Mouse (Mus musculus) retina, embryonic 14.5 days (tissue): Measurements from ENCODE around the gene Zc3h4.
"Not testable (repeated sequence)": the region's sequence is repeated elsewhere in the genome, so short reads cannot be mapped to it uniquely, and the experiment has no call there.

Experiments
- DNase-seq: peaks from one replicate; pipeline ENCODE4 v3.0.0-alpha.2; 2015; ENCODE audit warnings: low spot score

Zc3h4 gene

GRCm38 (mm10) chr7:16400689-16401611 is at the start of gene Zc3h4:
TSS of gene Zc3h4 (plus strand) at chr7:16400910.
- peak; percentile 89 for DNase-seq

GRCm38 (mm10) chr7:16355854-16356594 is 44.7 kb upstream of the Zc3h4 start:
- DNase-seq: no peak

GRCm38 (mm10) chr7:16357602-16358001 is 43.1 kb upstream of the Zc3h4 start:
- DNase-seq: no peak

GRCm38 (mm10) chr7:16364319-16364718 is 36.4 kb upstream of the Zc3h4 start:
- no peak for DNase-seq

DNA sequence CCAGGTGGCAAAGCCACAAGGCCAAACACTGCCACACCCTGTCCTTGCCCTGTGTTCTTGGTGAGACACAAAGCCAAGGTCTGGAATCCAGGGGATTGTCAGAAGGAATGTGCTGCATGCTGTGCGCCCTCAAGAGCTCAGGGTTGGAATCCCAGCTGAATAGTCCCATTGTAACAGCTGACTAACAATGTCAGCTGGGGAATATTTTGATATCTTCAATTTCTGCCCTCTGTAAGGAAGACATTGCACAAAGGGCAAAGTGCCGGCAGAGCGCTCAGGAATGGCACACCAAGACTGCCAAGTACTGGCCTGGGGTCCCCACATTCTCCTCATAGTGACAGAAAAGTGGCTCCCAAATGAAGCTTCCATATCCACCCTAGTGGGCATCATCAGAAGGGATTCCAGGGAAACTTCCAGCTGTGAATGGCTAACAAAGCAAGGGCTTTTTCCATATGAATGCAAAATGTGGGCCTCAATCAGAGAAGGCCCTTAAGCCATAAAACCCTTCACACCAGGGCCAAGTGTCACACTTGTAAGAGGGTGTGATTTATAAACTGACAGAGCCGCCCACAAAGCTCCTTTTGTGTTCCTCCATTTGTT is 35.7 kb upstream of the Zc3h4 start:
- DNase-seq: no peak

DNA sequence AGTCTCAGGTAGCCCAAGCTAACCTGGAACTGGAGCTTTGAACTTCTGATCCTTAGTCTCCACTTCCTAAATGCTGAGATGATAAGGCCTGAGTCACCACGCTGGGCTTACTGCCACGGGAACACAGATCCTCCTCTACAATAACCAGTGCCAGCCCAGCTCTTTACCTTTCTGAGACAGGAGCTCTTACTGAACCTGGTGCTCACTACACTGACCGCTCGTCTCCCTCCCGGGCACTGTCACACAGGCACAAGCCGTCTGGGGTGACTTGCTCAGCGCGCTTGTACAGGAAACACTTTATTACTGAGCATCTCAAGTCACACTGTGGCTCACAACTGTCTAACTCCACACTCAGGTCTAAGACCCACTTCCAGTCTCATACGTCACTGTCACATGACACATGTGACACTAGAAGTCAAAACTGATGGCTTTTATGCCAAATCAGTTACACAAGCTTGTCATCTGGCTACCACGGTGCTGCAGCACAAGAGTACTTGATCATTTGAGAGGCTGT is 34.5 kb upstream of the Zc3h4 start:
- DNase-seq: no peak

GRCm38 (mm10) chr7:16366669-16367068 is 34.0 kb upstream of the Zc3h4 start:
- no peak for DNase-seq

DNA sequence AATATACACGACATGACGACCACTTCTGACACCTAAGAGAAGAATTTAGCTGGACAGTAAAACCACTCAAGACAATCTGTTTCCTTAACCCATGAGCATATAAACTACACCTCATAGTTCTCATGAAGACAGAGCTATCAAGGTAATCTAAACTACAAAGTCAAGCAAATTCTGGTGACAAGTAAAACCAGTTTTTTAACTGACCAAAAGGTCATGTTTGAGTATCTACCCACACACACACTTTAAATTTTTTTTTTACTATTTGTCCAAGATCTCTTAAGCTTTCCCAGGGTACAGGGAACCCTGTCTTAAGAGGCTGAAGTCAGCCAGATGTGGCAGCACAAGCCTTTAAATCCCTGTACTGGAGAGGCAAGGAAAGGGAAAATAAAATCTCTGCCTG is 31.9 kb upstream of the Zc3h4 start:
- no peak for DNase-seq

DNA sequence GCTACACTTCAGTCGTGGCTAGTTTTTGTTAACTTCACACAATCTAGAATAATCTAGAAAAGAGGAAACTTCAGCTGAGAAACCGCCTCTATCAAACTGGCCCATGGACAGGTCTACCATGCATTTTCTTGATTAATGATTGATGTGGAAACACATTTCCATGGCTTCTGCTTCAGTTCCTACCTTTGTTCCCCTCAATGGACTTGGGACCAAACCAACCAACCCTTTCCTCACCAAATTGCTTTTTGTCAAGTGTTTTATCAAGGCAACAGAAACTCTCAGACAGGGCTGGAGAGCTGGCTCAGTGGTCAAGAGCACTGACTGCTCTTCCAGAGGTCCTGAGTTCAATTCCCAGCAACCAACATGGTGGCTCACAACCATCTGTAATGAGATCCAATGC is 30.1 kb upstream of the Zc3h4 start:
- no peak for DNase-seq

DNA sequence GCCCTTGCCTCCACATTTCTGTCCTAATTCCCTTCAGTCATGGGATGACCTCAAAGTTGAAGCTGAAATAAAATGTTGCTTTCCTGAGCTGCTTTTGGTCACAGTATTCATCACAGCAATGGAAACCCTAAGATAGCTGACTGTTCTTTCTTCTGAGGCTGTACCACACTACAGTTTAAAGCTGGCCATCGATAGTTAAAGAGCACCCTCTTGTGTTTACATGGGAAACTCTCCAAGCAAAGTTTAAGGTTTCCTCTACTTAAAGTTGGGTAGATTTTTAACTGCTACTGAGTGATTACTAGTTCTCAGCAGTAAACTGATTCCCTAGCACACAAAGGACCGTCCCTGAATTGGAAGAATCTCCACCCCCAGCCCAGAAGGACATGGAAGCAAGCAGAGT is 27.0 kb upstream of the Zc3h4 start:
- peak; percentile 39 for DNase-seq

DNA sequence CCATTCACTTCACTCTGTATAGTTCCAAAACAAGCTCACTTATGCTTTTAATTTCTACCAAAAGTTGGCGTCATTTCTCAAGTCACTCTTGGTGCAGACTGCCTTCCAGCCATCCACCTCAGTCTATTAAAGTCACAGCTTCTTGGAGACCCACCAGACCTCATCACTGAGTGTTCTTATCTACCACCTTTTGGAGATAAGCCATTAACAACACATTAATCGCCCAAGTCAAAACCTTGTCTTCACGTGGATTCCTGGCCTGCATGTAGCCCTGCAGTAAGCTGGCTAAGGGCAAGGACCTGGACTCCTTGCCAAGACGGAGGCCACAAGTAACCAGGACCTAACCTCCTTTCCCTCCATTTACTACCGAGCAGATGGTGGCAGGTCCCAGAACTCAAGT is 25.7 kb upstream of the Zc3h4 start:
- DNase-seq: no peak

DNA sequence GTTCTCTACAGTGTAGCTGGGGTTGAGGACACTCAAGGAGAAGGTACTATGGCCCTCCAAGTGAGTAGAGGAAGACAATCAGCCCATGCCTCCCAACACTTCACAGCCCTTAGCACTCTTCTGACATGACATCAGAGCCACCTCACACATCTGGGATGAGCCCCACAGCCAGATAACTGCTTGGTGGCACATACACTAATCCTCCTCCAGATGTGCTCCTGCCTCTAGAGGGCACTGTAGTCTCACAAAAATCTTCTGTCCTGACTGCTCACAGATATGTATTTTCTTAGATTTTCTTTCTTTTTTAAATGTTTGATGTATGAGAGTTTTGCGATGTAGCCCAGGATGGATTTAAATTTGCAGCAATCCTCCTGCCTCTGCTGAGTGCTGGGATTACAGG is 24.2 kb upstream of the Zc3h4 start:
- DNase-seq: peak; percentile 75

DNA sequence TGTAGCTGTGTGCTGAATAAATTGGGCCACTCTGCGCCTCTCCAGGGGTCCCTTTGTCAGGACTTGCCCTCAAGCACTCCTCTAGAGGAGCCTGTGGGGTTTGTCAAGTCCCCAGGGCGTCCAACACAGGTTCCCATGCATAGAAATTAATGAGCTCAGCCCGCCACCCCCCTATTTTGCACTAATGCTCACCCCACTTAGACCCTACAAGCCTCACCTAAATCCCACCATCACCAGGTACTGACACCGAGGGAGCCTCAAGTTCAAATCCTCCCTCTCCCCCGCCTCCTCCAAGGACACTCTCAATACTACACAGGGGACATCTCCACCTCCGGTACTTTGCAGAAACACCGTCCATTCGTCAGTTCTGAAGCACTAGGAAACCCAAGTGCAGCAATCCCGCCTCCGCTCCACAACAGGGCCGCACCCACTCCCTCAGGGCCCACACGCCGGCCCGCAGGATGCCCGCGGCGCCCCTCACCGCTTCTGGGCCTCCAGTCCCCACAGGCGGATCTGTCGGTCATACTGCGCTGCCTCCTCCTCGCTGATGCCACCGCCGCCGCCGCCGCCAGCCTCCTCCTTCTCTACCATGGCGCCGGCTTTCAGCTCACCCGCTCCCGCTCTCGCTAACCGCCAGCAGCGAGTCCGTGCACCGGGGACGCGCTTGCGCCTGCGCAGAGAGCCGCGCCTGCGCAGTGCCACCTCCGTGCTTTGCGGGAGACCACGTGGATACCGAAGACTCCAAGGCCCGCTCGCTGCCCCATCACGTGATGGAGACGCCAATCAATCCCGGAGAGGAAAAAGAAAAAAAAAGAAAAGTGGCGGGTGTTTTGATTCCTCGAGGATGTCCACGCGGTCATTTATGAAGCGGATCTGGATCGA is 13.3 kb upstream of the Zc3h4 start, which contains the start of gene Sae1:
TSS of gene Sae1 (minus strand) at position 647 of the 882 bp plus-strand sequence.
- DNase-seq: peak; percentile 97

DNA sequence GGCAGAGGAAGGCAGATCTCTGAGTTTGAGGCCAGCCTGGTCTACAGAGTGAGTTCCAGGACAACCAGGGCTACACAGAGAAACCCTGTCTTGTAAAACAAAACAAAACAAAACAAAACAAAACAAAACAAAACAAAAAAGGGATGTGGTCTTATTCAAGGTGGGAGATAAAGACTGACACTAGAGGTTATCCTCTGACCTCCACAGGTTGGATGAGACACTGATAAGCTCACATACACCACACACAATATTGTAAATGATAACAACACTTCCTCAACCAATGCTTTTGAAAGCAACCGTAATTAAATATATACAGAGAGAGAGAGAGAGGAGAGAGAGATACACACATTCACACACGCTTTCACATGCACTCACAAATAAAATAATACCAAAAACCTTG is 10.8 kb upstream of the Zc3h4 start:
- not testable (repeated sequence) for DNase-seq

- no peak for DNase-seq
Measured at GRCm38 (mm10) chr7:16392923-16393322, 7.8 kb upstream of the Zc3h4 start.

GRCm38 (mm10) chr7:16395944-16396343 is 4.8 kb upstream of the Zc3h4 start:
- DNase-seq: peak; percentile 83

DNA sequence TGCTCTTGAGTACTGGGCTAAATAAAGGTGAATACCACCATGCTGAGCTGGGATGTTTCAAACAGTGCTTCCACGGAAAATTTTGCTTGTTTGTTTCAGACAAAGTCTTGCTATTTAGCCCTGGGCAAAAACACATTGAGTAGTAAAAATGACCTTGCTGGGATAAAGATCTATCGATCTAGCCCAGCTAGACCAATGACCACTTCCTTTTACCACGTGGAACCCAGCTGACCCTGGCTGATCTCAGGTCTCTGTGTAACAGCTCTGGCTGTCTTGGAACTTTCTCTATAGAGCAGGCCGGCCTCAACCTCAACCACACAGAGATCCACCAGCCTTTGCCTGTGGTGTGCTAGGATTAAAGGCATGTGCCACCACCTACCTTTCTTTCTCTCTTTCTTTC is 3.2 kb upstream of the Zc3h4 start:
- no peak for DNase-seq

- DNase-seq: no peak
Measured at GRCm38 (mm10) chr7:16398387-16399050, 2.2 kb upstream of the Zc3h4 start.

GRCm38 (mm10) chr7:16399098-16399819 is 1.5 kb upstream of the Zc3h4 start:
- peak; percentile 92 for DNase-seq
